Mouse (Mus musculus) midbrain, embryonic 10.5 days (tissue): Measurements from ENCODE around the gene Iqsec1. TPM values are rescaled to one million over a fixed set of nuclear protein-coding genes. Genes with fewer than 3 reads are reported as not detected.

Experiments used
- DNase-seq: peaks from one replicate; pipeline ENCODE4 v3.0.0-alpha.2; 2017; ENCODE audit warnings: low spot score
- H3K27ac ChIP-seq: fragments of 300-500 bp; sonication (generic); replicated peaks from 2 replicates; pipeline ENCODE4 v1.5.1; 2016; ENCODE audit warnings: mild to moderate bottlenecking
- H3K27me3 ChIP-seq: fragments of 300-500 bp; sonication (generic); 2 replicates; pipeline ENCODE4 v1.6.1; 2016; ENCODE audit warnings: low read depth, mild to moderate bottlenecking; ENCODE audit not compliant: poor library complexity, severe bottlenecking
- H3K36me3 ChIP-seq: fragments of 300-500 bp; sonication (generic); 2 replicates; pipeline ENCODE4 v1.6.1; 2016; ENCODE audit warnings: mild to moderate bottlenecking, moderate library complexity
- H3K4me1 ChIP-seq: fragments of 300-500 bp; sonication (generic); 2 replicates; pipeline ENCODE4 v1.6.1; 2016
- H3K4me3 ChIP-seq: fragments of 300-500 bp; sonication (generic); 2 replicates; pipeline ENCODE4 v1.5.1; 2016; ENCODE audit warnings: mild to moderate bottlenecking, moderate library complexity
- H3K9me3 ChIP-seq: fragments of 300-500 bp; sonication (generic); replicated peaks from 2 replicates; pipeline ENCODE4 v1.6.1; 2016; ENCODE audit warnings: mild to moderate bottlenecking
- WGBS: fragments of 180-500 bp; shearing (Covaris S2); methylation state at CpG from one replicate; pipeline ENCODE4 v1.1.7; 2016; 5-methylcytosine and 5-hydroxymethylcytosine counted together
- polyA plus RNA-seq: library from polyadenylated mRNA; unstranded; fragments of >200 nt; fragmentation: Nextera tagmentation; extraction: Ambion mirVana; gene quantifications from 2 replicates; pipeline ENCODE4 v1.2.1, GENCODE M21; 2016

Iqsec1 gene
- polyA plus RNA-seq, 1 experiment from 2014 or later, result 9.3 TPM

DNA sequence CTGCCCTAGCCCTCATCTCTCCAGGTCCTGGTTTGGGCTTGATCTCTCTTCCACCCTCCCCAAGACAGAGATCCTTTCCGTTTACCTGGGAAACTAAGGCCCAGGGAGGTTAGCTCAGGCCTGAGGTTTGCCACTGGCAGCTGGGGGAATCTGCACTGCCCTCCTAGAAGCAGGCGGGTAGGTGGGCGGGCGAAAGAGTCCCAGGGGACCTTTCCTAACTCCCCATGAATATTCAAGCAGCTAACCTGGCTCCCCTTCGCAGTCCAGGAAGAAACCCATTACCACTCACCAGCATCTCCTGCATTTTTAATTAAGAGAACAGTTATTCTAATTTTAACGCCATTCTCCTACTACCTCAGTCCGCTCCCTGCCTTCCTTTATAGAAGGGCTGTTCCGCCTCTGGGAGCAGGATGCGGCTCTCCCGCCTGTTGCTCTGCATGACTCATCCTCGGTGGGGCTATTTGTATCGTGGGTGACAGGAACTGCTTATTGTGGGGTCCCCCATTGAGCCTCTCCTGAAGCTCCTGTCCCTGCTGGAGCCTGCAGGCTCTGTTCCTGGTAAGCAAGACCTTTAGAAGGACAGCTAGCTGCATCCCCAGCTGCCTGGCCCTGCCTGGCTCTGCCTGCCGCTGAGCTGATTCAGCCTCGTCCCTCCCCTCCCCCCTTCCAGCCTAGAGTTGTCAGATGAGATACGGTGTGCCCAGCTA lies 12.5 kb upstream of the Iqsec1 start:
- WGBS, result 6% methylated on average over 15 of the region's 15 CpGs
- H3K4me3 ChIP-seq, result peak overlapping the region; percentile 39
- no peaks in the 10 kb centered on the region for H3K36me3 ChIP-seq
- H3K9me3 ChIP-seq, result no peaks in the 10 kb centered on the region
- H3K27me3 ChIP-seq, result peaks cover 29% of the 10 kb centered on the region; the same call in 1 of the 2 replicates
- DNase-seq, result peak; percentile 40
- H3K4me1 ChIP-seq, result peaks cover 19% of the 10 kb centered on the region
- peak overlapping the region; percentile 25 for H3K27ac ChIP-seq

DNA sequence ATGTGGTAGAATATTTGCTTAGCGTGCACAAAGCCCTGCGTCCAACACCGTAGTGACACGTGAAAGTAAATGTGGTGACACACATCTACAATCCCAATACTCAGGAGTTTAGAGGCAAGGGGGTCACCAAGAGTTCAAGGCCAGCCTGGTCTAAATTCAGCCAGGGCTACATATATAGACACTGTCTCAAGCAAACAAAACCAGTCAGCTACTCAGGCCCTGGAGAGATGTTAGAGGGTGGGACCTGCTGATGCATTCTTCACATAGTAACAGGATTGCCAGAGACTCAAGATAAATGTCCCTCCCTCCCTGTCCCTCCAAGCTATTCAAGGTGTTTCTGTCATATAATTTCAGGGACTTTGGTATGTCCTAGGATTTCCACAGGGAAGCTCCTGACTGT lies 10.7 kb upstream of the Iqsec1 start:
- no peak overlapping the region for H3K27ac ChIP-seq
- H3K4me1 ChIP-seq, result peaks cover 19% of the 10 kb centered on the region
- no peaks in the 10 kb centered on the region for H3K9me3 ChIP-seq
- DNase-seq, result no peak
- peaks cover 29% of the 10 kb centered on the region; the same call in 1 of the 2 replicates for H3K27me3 ChIP-seq
- no peaks in the 10 kb centered on the region for H3K36me3 ChIP-seq
- 90% methylated on average over 4 of the region's 4 CpGs for WGBS
- H3K4me3 ChIP-seq, result no peak overlapping the region

DNA sequence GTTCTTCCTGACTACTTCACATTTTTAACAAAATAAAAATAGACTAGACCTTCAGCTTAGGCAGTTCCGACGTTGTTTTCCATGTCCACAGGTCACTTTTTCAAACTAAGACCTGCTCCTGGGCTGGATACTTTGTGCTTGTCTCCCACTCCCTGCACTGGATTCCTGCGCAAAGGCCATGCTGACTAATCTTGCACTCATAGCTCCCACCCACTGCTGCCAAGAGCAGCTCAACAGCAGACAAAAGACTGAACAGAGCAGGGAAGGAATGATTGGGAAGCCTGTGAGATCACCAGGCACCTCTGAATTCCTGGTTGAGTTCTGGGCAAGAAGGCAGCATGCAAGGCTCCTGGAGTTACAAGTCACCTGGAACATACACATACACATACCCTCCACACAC lies 8.5 kb upstream of the Iqsec1 start:
- no peaks in the 10 kb centered on the region for H3K36me3 ChIP-seq
- peaks cover 18% of the 10 kb centered on the region; the same call in 1 of the 2 replicates for H3K9me3 ChIP-seq
- 95% methylated on average over 3 of the region's 3 CpGs for WGBS
- no peak overlapping the region for H3K27ac ChIP-seq
- peaks cover 13% of the 10 kb centered on the region for H3K4me1 ChIP-seq
- no peak for DNase-seq
- no peak overlapping the region for H3K4me3 ChIP-seq
- peaks cover 29% of the 10 kb centered on the region; the same call in 1 of the 2 replicates for H3K27me3 ChIP-seq

DNA sequence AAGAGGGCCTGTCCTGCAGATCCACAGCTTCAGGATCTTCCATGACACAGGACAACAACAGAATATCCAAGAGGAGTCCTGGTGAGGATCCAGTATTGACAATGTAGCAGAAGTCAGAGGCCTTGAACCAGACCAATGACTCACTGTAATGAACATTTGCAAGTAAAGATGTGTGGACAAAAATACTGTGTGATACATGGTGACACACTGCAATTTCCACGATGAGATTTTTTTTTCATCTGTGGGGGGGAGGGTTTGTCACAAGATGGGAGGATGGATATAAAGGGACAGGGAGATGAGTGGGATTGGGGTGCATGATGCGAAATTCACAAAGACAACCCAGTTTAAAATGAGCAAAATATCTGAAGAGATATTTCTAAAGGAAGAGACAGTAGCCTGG lies 7.7 kb upstream of the Iqsec1 start:
- H3K36me3 ChIP-seq, result no peaks in the 10 kb centered on the region
- H3K27me3 ChIP-seq, result peaks cover 22% of the 10 kb centered on the region; the same call in 1 of the 2 replicates
- H3K9me3 ChIP-seq, result peaks cover 18% of the 10 kb centered on the region; the same call in 1 of the 2 replicates
- no peak overlapping the region for H3K27ac ChIP-seq
- H3K4me1 ChIP-seq, result peaks cover 7% of the 10 kb centered on the region
- H3K4me3 ChIP-seq, result no peak overlapping the region
- WGBS, result 91% methylated on average over 2 of the region's 2 CpGs
- DNase-seq, result no peak

DNA sequence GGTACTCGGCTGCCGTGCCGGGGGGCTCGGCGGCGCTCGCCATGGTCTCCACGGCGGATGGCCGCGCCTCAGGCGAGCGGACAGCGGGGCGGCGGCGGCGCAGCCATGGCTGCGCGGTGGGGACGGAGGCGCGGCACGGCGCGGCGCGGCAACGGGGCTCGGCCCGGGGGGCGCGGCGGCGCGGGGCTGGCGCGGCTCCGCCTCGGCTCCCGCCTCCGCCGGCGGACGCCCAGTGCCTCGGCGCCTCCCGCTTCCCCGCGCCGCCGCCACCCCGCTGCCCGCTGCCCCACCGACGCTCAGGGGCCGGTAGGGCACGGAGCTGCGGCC lies 223 bp downstream of the Iqsec1 start:
- H3K9me3 ChIP-seq, result peaks cover 26% of the 10 kb centered on the region
- H3K4me1 ChIP-seq, result peaks cover 51% of the 10 kb centered on the region
- 3% methylated on average over 58 of the region's 59 CpGs for WGBS
- peak overlapping the region; percentile 78 for H3K4me3 ChIP-seq
- no peak for DNase-seq
- H3K36me3 ChIP-seq, result no peaks in the 10 kb centered on the region
- peak overlapping the region; percentile 85 for H3K27ac ChIP-seq
- H3K27me3 ChIP-seq, result peaks cover 26% of the 10 kb centered on the region

DNA sequence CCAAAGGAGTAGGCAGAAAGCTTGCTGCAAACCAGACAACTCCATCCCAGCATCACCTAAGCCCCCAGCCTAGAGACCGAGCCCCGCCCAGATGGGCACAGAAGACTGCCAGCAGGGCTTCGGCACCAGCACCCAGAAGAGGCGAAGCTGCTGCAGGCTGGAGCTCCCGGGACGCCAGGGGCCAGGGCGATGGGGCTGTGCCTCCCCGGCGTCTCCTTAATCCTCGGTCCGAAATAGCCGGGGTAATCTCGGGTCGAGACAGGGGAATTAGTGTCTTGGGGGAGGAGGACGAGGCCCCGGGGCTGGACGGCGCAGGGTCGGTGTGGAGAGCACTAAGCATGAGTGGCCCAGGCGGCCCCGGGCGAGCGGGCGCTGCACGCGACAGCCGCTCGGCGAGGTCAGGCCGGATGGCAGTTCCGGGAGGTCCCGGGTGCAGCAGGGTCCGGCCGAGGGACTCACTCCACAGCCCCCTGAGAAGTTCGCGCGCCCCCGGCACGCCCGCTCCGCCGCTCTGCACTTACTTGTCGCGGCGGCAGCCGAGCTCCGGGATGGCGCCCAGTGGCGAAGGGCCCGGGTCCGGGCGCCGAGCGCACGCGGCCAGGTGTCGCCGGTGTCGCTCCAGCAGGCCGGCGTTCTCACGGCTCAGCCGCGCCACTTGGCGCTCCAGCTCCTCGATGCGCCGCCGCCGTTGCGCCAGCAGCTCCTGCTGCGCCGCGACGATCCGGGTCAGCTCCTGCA lies 755 bp downstream of the Iqsec1 start:
- no peaks in the 10 kb centered on the region for H3K36me3 ChIP-seq
- H3K4me3 ChIP-seq, result peak overlapping the region; percentile 78
- DNase-seq, result peak; percentile 67
- peaks cover 26% of the 10 kb centered on the region for H3K27me3 ChIP-seq
- peaks cover 21% of the 10 kb centered on the region for H3K9me3 ChIP-seq
- H3K4me1 ChIP-seq, result peaks cover 51% of the 10 kb centered on the region
- under 1% methylated on average over 76 of the region's 76 CpGs for WGBS
- peak overlapping the region; percentile 85 for H3K27ac ChIP-seq

DNA sequence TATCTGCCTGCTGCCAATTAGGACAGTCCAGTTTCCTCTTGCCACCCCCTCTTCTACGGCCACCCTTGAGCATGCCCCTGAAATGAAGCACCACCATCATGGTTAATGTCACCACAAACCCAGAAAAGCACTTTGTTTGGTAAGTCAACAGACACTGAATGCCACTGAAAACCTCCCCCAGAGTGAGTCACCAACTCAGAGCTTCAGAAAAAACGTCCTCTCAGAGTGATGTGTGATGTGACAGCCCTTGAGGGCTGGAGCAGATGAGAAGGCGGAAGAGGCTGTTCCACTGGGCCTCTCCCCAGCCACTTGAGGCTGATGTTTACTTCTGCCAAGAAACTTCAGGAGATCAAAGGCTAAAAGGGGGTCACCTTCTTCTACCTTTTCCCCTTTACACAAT lies 4.4 kb downstream of the Iqsec1 start:
- Histone ChIP-seq H3K9me3 (no peaks in the 10 kb centered on the region), H3K4me3 (no peak overlapping the region), H3K4me1 (peaks cover 47% of the 10 kb centered on the region), H3K27ac (no peak overlapping the region), H3K36me3 (no peaks in the 10 kb centered on the region), H3K27me3 (peaks cover 26% of the 10 kb centered on the region)
- 60% methylated on average over 3 of the region's 3 CpGs for WGBS
- no peak for DNase-seq

DNA sequence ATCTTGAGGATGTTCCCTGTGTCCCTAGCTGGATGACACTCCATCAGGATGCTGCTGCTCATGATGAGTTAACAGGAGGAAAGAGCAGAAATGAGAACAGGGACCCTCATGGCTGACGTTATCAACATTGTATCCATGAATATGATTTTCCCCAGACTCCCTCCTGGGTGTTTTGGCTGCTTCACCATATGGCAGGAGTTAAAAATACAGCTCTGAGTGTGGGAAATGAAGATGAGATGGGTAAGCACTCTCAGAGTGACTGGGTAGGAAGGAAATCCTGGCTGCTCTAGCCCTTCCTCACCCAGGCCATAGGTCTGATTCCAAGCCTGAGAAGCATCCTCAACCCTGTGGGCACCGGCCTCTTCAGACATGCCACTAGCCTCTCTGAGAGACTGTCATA lies 14.2 kb downstream of the Iqsec1 start:
- 80% methylated on average over 2 of the region's 2 CpGs for WGBS

DNA sequence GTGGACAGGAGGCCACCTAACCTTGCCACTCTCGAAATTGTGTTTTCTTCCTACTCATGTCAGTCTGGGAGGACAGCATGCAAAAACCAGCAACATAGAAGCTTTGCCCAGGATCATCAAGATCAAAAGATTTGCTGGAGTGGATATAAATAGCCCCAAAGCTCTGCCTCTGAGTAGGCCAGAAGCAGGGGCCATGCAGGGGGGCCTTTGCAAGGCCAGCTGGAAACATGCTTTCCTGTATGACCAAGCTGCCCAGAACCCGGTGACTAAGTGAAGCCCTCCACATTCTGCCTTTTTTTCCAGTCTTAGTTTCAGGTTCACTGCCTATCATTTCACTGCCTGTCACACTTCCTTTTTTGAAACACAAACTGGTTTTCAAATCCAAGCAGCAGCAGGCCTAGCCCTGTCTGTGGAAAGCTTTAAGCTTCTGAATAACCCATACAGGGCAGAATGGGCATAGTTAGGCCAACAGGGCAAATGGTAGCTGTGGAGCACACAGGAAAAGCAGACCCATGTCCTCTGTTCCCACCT lies 19.1 kb downstream of the Iqsec1 start:
- 57% methylated on average over 2 of the region's 2 CpGs for WGBS
- H3K4me1 ChIP-seq, result peaks cover 15% of the 10 kb centered on the region
- no peak overlapping the region for H3K4me3 ChIP-seq
- no peaks in the 10 kb centered on the region for H3K36me3 ChIP-seq
- H3K9me3 ChIP-seq, result no peaks in the 10 kb centered on the region
- DNase-seq, result no peak
- H3K27ac ChIP-seq, result no peak overlapping the region; the same call in 1 of the 2 replicates
- no peaks in the 10 kb centered on the region for H3K27me3 ChIP-seq

More for the DNA sequence above, 14.2 kb downstream of the Iqsec1 start:
- H3K36me3 ChIP-seq, result no peaks in the 10 kb centered on the region
- no peak overlapping the region for H3K27ac ChIP-seq
- H3K9me3 ChIP-seq, result no peaks in the 10 kb centered on the region
- no peaks in the 10 kb centered on the region for H3K27me3 ChIP-seq
- H3K4me1 ChIP-seq, result peaks cover 12% of the 10 kb centered on the region
- no peak overlapping the region for H3K4me3 ChIP-seq
- DNase-seq, result no peak

DNA sequence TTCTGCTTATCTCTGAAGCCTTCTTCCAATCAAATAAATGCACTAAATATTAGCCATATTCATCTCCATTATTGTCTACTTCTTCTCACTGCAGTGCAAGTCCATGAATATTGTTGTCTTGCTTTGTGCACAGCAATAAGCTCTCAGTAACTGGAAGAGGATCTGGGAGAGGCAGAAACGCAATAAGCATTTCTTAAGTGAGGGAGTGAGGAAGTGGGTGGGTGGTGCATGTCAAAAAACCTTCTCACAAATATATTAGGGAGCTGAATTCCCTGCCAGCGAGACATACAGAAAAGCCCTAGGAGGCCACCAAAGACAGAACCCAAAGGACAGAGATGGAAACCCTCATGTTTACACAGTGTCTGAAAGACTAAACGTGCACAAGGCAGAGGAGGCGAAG lies 35.1 kb downstream of the Iqsec1 start:
- DNase-seq, result no peak
- Histone ChIP-seq H3K27me3 (no peaks in the 10 kb centered on the region), H3K36me3 (no peaks in the 10 kb centered on the region), H3K27ac (no peak overlapping the region), H3K4me1 (no peaks in the 10 kb centered on the region), H3K9me3 (no peaks in the 10 kb centered on the region), H3K4me3 (no peak overlapping the region)
- WGBS, result 88% methylated on average over 4 of the region's 4 CpGs

DNA sequence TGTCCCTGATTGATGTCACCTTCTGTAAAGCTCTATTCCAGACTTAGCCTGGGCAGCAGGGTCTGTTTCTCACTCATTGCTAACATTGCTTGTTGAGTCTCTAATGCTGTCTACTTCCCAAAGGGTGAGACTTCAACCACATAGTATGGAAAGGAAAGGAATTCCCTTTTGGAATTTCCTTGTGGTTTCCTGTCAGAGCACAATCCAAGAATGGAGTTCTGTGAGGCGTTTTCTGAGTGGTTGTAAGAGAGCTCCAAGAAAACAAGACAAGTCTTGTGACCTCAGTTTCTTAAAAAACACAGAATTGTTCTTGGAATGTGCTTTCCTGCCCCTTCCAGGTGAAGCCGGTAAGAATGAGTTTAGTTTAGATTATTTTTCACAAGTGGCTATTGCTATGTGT lies 37.5 kb downstream of the Iqsec1 start:
- no peak overlapping the region for H3K4me3 ChIP-seq
- H3K27me3 ChIP-seq, result no peaks in the 10 kb centered on the region
- no peaks in the 10 kb centered on the region for H3K36me3 ChIP-seq
- no peak for DNase-seq
- H3K27ac ChIP-seq, result no peak overlapping the region
- H3K9me3 ChIP-seq, result no peaks in the 10 kb centered on the region
- 87% methylated on average over 2 of the region's 2 CpGs for WGBS
- no peaks in the 10 kb centered on the region for H3K4me1 ChIP-seq

DNA sequence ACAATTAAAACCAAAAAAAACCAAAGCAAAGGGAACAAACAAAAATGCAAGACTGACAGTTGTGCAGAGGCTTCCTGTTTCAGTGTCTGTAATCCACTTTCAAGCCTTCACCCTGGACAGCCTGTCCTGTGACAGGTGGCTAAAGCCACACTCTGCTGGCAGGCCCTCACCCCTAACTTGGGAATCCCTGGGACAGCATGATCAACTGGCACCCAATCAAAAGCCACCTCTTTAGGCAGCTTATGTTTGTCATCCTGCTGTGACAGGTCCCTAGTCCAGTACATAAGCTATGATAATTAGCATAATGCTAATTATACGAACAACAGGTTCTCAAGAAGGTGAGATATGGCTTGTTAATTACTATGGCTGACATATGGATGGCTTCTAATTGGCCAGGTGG lies 40.4 kb downstream of the Iqsec1 start:
- no peak for DNase-seq
- WGBS, result 94% methylated on average over 1 of the region's 1 CpGs
- H3K27me3 ChIP-seq, result no peaks in the 10 kb centered on the region
- no peaks in the 10 kb centered on the region for H3K9me3 ChIP-seq
- H3K27ac ChIP-seq, result no peak overlapping the region
- no peaks in the 10 kb centered on the region for H3K36me3 ChIP-seq
- H3K4me3 ChIP-seq, result no peak overlapping the region
- H3K4me1 ChIP-seq, result no peaks in the 10 kb centered on the region
